Mouse (Mus musculus): ENCODE results near the gene Cldn10. TPM values are rescaled to one million over a fixed set of nuclear protein-coding genes. Genes with fewer than 3 reads are reported as not detected.
"Not testable (repeated sequence)": the region's sequence is repeated elsewhere in the genome, so short reads cannot be mapped to it uniquely, and the experiment has no call there.

The Cldn10 gene
- polyA plus RNA-seq, 1 experiment, result 9.0 TPM

DNA sequence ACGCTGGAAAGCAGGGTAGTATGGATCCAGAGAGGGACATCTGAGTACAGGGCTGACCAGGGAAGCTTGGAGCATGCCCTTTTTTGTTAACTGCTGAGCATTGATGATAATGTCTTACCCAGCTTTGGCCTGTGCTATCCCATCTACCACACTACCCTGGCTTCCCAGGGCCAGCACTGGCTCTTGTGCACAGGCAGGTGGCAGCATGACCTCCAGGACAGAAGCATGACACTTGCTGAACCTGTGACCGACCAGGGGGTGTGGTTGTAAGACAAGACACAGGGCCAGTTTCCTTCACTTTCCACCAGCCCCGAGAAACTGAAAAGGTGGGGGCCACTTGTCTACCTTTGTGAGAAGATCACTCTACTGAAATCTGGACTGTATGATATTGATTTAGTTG, 5.5 kb upstream of the Cldn10 start:
- DNase-seq (ENCODE audit: low spot score), result no peak

DNA sequence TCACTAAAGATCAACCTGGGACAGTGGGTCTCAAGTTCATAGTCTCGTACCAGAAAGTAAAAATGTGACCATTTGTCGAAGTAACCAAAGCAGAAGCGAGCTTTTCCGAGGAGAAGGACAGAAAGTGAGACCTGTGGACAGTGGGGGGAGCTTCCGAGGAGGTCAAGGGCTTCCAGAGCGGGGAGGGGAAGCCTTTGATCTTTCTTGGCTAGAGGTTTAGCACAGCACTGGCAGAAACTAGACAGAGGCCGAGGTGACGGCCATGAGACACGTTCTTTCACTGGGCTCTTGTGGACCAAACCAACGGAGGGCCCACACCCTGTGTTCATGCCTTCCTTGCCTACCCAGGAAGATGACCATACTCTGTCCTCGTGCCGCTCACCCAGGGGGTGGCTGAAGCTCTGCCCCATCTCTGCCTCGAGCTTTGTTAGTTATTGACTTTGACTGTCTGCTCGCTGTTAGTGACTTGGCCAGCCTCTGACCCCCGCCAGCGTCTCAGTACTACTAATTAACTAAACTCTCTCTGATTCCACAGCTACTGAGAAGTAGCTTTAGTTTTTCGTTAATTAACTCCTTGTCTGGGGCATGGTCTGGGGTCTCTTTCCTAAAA, 4.3 kb upstream of the Cldn10 start:
- DNase-seq (ENCODE audit: low spot score), result no peak

DNA sequence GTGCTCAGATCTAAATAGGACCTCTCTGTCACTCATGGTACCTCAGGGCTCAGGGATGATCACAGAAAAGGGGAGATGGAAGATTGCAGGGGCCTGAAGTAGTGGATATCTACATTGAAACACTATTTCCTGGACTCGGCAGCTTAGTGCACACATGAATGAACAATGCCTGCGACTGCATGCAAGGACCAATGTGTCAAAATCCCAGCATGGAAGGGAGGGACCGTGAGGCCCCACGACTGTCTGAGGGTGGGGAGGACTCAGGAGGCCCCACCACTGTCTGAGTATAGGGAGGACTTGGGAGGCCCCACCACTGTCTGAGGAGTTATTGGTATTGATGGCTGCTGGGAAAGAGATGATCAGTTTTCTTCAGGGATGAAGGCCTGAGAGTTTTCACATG, 2.5 kb downstream of the Cldn10 start:
- DNase-seq (ENCODE audit: low spot score), result no peak

DNA sequence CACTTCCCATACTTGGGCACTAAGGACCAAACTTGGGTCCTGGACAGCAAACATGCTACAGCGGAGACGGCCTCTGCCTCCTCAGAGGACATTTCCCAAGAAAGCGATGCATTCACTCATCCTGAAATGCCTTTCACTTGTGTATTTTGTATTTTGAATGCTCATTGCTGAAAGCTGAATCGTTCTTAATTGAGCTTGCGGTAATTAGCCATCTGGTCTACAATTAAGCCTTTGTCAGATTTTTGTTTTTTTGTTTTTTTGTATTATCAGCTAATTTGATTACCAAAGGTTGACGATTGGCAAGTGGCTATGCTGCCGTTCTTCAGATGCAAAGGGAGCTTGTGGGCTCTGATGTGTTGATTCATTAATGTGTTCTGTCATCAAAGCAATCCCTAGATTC, 5.2 kb downstream of the Cldn10 start:
- no peak for DNase-seq (ENCODE audit: low spot score)

DNA sequence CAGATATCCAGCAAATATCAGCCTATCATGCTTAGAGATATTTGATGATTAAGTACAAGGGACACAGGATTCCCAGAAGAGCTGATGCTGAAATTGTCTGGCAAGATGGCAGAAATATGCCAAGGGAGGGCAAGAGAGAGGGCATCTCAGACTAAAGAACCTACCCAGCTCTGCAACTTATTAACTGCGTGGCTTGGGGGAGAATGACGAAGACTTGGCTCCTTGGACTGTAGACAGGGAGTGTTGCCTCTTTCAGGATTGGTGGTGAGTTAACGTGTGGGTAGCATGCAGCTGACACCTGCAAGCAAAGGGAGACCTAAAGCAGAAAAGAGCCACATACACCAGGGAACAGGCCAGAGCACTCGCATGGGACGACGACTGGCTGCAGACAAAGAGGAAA, 5.7 kb downstream of the Cldn10 start:
- no peak for DNase-seq (ENCODE audit: low spot score)

DNA sequence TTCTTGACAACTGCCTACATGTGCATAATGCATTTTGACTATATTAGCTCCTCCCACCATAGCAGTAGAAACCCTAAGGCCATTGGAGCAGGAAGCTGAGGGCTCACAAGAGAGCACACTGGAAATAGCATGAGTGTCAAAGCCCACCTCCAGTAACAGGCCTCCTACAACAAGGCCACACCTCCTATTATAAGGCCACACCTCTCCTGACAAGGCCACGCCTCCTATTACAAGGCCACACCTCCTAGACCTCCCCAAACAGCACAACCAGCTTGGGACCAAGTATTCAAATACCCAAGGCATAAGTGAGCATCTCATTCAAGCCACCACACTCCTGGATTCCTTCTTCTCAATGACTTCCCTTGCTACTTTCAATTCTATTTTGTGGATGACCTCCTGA, 6.5 kb downstream of the Cldn10 start:
- DNase-seq (ENCODE audit: low spot score), result no peak

DNA sequence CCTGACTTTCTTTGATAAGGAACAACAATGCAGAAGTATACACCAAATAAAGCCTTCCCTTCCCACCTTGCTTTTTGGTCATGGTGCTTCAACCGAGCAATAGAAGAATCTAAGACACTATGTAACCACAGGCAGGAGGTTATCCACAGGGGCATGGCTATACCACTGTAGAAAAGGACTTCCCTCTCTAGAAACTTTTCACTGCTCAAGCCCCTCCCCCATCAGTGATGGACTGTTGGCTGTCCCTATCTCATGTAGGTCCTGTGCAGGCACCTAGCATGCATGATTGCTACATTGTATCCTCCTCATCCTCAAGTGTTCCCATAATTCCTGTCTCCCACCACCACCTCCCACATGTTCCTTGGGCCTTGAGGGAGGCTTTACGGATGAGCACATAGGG, 7.2 kb downstream of the Cldn10 start:
- DNase-seq (ENCODE audit: low spot score), result no peak

DNA sequence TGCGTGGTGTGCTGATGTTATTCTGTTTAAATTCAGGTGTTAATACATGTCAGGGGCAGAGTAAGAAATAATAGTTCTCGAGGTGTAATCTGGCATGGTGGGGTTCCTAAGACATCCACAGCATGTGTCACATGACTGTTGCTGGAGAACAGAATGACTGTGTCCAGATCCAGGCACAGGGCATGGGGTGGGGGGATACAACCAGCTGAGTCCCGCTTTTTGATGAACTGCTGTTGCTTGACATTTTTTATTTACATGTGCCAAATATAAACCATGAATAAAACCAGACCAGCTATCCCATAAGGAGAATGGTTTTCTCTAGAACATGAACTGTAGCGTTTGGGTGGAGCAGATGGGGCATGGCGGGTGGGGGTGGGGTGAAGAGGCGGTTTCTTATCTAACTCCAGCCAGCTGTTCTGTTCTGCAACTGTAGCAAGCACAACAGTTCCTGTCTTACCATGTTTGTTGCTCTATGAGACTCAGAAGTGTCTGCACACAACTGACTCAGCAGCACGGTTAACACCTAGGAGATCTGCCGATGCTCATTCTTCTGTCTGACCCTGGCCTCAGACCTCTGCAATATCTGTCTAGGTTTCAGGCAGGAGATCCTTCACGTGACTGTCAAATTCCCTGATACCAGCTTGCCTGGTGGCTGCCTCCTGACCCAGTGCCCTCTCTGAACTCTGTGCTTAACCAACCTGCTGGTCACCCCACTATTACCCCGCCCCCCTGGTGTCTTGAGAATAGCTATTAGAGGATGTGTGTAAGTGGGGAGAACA, 8.4 kb downstream of the Cldn10 start:
- DNase-seq (ENCODE audit: low spot score), result no peak

DNA sequence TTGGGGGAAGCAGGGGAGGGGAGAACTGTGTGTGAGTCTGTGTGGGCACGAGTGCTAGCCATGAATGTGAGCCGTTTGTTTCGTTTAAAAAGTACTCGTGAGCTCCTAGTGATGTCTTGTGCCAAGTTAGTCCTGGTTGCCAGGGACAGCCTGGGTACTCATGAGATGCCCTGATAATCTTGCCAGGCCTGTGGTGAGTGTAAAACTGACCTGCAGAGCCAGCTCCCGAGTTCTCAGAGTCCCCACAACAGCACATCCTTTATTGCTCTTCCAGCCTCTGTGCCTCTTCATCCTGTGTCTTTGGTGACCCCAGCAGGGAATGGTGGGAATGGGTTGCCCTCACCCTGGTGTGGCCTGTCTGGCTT, 9.0 kb downstream of the Cldn10 start:
- DNase-seq (ENCODE audit: low spot score), result no peak

DNA sequence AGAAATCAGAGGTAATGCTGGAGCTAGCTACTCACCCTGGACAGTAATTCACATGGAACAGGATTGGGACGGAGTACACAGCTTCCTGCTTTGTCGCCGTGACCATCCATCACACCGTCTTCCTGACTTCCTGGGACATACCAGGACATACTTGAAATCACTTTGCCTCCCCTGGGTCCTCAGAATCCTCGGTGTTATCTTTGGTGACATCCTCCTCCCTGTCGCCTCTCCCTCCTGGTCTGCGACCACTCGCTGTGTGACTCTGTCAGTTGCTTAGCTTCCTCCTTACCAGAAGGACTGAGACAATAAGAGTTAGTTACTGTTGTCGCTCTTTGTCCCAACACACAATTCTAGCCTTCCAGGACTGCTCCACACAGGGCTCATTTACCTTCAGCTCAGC, 9.6 kb downstream of the Cldn10 start:
- DNase-seq (ENCODE audit: low spot score), result no peak

DNA sequence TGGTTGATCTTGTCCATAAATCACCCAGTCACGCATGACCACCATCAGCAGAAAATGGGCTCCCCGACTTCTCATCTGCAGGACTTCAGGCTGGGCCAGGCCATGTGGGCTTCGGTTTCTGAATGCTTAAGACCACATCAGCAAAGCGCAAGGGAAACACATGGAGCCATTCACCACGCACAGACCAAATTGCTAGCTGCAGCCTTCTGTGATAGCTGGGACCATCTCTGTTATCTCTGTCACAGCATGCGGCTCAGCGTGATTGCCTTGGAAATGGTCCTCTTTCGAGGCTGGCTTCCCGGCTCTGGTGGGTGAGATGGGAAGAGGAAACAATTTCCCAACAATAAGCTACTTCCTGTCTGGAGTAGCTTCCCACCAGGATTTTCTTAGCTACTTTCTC, 12.2 kb downstream of the Cldn10 start:
- DNase-seq (ENCODE audit: low spot score), result no peak

DNA sequence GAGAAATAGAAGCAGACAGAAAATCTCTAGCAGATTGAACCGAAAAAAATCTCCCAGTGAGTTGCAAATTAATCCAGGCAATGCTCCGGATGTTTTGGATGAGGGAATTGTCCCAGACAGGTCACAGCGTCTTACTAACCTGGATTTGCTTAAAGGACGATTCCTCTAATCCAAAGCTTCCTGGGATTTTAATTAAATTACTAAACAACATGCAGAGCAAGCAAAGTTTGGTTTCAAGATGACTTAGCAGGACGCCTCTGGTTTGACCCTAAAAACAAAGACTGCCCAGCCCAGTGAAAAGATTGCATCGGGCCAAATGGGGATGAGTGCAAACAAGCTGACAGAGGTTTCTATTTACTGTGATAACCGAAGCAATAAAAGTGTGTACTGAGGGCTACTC, 16.2 kb downstream of the Cldn10 start:
- no peak for DNase-seq (ENCODE audit: low spot score)

DNA sequence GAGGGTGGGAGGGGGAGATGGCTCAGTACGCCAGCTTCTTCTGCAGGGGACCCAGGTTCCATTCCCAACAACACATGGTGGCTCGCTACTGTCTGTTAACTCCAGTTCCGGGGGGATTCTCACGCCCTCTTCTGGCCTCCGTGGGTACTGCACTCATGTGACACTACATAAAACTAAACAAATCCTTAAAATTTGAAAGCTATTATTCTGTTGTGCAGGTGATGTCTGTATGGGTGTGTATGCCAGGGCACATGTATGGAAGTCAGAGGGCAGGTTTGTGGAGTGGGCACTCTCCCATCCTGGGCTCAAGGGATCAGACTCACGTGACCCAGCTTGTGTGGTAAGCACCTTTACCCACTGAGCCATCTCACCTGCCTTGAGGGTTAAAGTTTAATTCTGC, 16.6 kb downstream of the Cldn10 start:
- no peak for DNase-seq (ENCODE audit: low spot score)

DNA sequence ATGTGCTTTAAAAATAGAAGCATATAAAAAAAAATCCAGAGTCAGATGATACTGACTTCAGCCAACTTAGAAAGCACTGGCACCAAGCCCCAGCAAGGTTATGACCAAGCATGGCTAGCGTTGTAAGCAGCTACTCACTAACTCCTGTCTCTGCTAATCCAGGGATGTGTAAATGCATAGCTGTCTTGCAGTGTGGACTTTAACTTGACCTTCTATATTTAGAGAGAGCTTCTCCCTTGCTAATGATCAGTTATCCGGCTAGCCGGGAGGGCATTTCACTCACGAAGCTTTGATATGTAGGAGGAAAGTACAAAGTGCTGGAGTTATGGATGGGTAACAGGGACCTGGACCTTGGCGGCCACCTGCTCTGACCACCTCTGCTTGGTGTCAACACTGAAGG, 19.9 kb downstream of the Cldn10 start:
- DNase-seq (ENCODE audit: low spot score), result no peak

DNA sequence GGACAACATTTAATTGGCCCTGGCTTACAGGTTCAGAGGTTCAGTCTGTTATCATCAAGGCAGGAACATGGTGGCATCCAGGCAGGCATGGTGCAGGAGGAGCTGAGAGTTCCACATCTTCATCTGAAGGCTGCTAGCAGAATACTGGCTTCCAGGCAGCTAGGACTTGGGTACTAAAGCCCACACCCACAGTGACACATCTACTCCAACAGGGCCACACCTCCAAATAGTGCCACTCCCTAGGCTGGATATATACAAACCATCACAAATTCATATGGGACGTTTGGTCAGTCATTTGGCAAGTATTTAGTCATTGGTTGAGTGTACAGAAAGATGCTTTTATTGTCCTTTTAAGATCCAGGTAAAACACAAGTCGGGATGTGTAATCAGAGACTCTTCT, 20.5 kb downstream of the Cldn10 start:
- not testable (repeated sequence) for DNase-seq (ENCODE audit: low spot score)

DNA sequence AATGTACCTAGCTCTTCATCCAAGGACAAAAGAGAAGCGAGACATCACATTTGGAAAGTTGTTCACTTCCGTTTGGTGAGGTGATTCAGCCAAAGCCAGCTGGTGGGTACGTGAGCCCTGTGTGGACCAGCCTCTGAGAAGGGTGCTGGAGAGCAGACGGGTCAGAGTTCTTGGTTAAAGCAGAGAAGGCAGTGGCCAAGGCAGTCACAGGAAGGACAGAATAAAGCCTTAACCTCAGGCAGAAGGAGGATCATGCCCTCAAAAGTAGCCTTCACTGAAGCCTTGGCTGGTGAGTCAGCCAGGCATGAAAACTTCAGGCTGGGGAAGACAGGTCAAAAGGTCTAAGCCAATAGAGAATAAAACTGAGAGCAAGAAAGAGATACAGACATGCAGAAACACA, 22.0 kb downstream of the Cldn10 start:
- no peak for DNase-seq (ENCODE audit: low spot score)

DNA sequence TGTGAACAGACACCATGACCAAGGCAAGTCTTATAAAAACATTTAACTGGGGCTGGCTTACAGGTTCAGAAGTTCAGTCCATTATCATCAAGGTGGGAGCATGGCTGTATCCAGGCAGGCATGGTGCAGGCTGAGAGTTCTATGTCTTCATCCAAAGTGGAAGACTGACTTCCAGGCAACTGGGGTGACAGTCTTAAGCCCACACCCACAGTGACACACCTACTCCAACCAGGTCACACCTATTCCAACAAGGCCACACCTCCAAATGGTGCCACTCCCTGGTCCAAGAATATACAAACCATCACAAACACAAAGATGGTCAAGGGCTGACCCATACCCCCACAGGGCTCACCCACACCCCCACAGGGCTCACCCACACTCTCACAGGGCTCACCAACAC, 23.5 kb downstream of the Cldn10 start:
- not testable (repeated sequence) for DNase-seq (ENCODE audit: low spot score)

DNA sequence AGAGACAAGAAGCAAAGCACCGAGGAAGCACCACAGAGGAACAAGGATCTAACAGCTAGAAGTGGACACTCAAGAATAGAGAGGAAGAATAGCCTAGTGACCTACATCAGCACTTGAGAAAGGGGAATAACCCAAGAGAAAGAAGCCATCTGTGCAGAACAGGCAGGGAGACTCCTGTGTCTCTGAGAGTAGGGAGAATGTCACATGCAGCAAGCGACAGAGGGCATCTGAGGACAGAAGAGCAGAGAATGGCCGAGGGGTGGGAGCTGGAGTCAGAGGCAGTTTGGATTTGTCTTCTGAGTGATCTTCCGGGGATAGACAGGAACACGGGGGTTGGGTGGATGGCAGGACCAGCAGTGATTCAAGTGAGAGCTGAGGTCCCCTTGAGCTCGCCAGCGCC, 25.4 kb downstream of the Cldn10 start:
- no peak for DNase-seq (ENCODE audit: low spot score)

DNA sequence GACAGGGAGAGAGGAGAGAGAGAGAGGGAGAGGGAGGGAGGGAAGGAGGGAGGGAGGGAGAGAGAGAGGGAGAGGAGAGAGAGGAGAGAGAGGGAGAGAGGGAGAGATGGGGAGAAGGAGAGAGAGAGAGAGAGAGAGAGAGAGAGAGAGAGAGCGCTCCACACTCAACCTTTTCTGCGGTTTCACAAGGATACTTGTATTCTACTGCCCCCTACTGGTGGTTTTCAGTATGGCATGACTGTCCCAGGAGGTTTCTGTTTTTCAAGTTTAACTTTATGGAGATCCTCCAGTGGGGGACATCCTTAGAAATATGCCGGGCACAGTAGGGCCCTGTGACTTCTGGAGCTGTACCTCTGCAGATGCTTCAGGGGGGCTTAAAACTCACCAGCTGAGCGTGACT, 28.8 kb downstream of the Cldn10 start:
- no peak for DNase-seq (ENCODE audit: low spot score)

DNA sequence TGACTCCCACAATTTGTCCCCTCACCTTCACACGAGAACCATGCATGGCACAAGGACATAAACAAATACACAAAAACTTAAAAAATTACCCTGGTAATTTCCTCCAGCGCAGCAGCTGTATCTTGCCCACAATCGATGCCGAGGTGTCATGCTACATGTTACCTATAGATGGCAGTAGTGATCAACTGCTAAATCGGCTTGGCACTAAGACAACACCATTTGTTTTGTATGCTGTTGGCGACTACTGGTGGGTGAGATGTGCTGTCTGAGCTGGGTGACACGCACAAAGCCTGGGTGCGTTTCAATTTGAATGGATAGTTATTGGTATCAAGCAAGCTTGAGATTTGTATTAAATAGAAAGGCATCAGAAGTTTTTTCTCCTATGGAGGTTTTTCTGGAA, 32.4 kb downstream of the Cldn10 start:
- DNase-seq (ENCODE audit: low spot score), result no peak

DNA sequence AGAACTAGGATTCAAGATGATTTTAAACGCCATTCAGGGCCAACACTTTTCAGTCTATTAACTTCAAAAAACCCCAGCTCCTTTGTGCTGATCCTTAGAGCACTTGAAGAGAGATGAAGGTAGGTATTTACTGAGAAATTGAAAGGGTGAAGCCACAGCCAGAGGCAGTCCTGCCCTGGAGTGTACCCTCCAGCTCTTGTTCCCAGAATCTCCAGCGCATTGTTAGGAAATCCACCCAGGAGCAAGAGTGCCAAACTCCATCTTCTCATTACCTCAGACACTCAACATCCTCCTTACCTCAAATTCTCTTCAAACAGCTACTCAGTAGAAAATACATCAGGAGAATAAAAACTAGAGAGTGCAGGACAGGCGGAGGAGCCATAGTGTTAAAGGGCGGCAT, 35.1 kb downstream of the Cldn10 start:
- no peak for DNase-seq (ENCODE audit: low spot score)

DNA sequence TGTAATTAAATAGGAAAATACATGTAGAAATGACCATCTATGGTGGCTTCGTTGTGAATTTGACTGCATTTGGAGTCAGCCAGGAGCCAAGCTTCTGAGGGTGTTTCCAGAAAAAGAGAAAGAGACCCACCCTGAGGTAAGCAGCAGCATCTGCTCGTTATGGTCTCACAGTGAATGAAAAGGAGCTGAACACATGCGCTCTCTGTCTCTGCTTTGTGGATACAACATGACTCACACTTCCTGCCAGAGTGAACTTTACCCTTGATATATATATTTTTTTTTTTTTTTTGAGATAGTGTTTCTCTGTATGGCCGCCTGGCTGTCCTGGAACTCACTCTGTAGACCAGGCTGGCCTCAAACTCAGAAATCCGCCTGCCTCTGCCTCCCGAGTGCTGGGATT, 35.6 kb downstream of the Cldn10 start:
- DNase-seq (ENCODE audit: low spot score), result no peak

DNA sequence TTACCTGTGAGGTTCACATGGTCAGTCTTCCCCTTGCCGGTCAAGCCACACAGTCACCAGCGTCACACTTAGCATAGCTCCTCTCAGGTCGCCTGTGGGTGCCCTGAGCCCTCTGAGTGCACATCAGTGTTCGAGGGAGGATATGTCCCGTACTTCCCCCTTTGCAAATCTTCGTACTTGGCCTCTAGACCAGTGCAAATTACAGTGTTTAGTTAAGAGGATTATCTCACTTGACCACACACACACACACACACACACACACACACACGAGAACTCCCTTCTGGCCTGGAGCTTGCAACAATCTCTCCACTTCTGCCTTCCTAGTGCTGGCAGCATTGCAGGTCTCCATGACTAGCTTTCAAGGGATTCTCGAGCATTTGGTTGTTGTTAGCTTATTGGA, 38.6 kb downstream of the Cldn10 start:
- DNase-seq (ENCODE audit: low spot score), result no peak

DNA sequence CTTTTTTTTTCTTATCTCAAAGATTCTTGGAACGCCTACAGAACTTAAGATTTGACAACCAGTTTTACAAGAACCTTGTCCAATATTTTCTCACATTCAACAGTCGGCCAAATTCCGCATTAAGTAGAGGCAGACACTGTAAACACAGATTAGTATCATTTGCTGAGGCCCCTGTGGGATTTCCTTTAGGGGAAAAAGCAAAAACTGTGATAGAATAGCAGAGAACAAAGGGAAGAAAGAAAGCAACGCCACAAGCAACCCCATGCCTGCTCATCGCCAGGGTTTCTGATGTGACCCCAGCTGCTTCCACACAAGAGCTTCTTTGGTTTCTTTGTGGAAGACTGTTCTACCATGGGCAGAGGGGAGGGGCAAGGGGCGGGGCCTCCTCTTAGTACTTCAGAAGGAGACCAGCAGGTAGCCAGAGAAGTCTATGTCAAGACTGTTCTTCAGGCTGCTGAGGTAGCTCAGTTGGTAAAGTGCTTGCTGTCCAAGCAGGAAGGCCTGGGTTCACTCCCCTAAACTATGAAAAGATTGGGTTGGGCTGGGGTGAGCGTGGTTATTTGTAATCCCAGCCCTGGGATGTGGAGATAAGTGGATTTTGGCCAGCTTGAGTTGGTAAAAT, 39.7 kb downstream of the Cldn10 start:
- DNase-seq (ENCODE audit: low spot score), result no peak

All from urinary bladder, adult 2 months (tissue).